Mouse (Mus musculus) forebrain, embryonic 10.5 days (tissue): ENCODE measurements at regions not wholly inside any gene's neighbourhood (a gene's known extent, or its start where the extent isn't known, plus 50 kb on each side); places are given as distances from the start of the nearest gene placed in this dataset.

ENCODE experiments used
- DNase-seq: peaks from one replicate; pipeline ENCODE4 v3.0.0-alpha.2; 2017; ENCODE audit warnings: low spot score; ENCODE audit errors: extremely low spot score
- H3K27ac ChIP-seq: fragments of 300-500 bp; sonication (generic); 2 replicates; pipeline ENCODE4 v1.5.1; 2016; ENCODE audit warnings: mild to moderate bottlenecking
- H3K27me3 ChIP-seq: fragments of 300-500 bp; sonication (generic); 2 replicates; pipeline ENCODE4 v1.6.1; 2016; ENCODE audit warnings: mild to moderate bottlenecking; ENCODE audit not compliant: poor library complexity, severe bottlenecking
- H3K36me3 ChIP-seq: fragments of 300-500 bp; sonication (generic); replicated peaks from 2 replicates; pipeline ENCODE4 v1.6.1; 2016; ENCODE audit warnings: mild to moderate bottlenecking, moderate library complexity
- H3K4me1 ChIP-seq: fragments of 300-500 bp; sonication (generic); 2 replicates; pipeline ENCODE4 v1.6.1; 2016
- H3K4me3 ChIP-seq: fragments of 300-500 bp; sonication (generic); 2 replicates; pipeline ENCODE4 v1.5.1; 2016; ENCODE audit warnings: mild to moderate bottlenecking, moderate library complexity
- H3K9me3 ChIP-seq: fragments of 300-500 bp; sonication (generic); 2 replicates; pipeline ENCODE4 v1.6.1; 2016; ENCODE audit warnings: mild to moderate bottlenecking, moderate library complexity
- WGBS: fragments of 180-500 bp; shearing (Covaris S2); methylation state at CpG from one replicate; pipeline ENCODE4 v1.1.7; 2016; 5-methylcytosine and 5-hydroxymethylcytosine counted together

- Histone ChIP-seq H3K27me3 (no peaks in the 10 kb centered on the region), H3K27ac (peak overlapping the region; percentile 40; the same call in 1 of the 2 replicates), H3K4me3 (no peak overlapping the region), H3K4me1 (peaks cover 4% of the 10 kb centered on the region; the same call in 1 of the 2 replicates), H3K36me3 (no peaks in the 10 kb centered on the region), H3K9me3 (0 out of 2 replicates have a peak, but pooled peaks cover 3% of the 10 kb centered on the region)
- no peak for DNase-seq
- 76% methylated on average over 6 of the region's 6 CpGs for WGBS
Measured at GRCm38 (mm10) chr11:31796245-31796644, 75.8 kb upstream of the Cpeb4 start.

- no peaks in the 10 kb centered on the region for H3K27me3 ChIP-seq
- H3K4me3 ChIP-seq: no peak overlapping the region
- WGBS: 87% methylated on average over 4 of the region's 4 CpGs
- H3K27ac ChIP-seq: no peak overlapping the region
- no peak for DNase-seq
- 0 out of 2 replicates have a peak, but pooled peaks cover 7% of the 10 kb centered on the region for H3K9me3 ChIP-seq
- H3K36me3 ChIP-seq: no peaks in the 10 kb centered on the region
- peaks cover 8% of the 10 kb centered on the region; the same call in 1 of the 2 replicates for H3K4me1 ChIP-seq
Measured at GRCm38 (mm10) chr11:31801575-31801974, 70.4 kb upstream of the Cpeb4 start.

- Histone ChIP-seq H3K27ac (peak overlapping the region; percentile 40), H3K9me3 (0 out of 2 replicates have a peak, but pooled peaks cover 7% of the 10 kb centered on the region), H3K4me3 (no peak overlapping the region), H3K36me3 (no peaks in the 10 kb centered on the region), H3K4me1 (peaks cover 8% of the 10 kb centered on the region; the same call in 1 of the 2 replicates), H3K27me3 (no peaks in the 10 kb centered on the region)
- DNase-seq: no peak
- WGBS: 71% methylated on average over 3 of the region's 3 CpGs
Measured at GRCm38 (mm10) chr11:31803319-31803891, 68.6 kb upstream of the Cpeb4 start.

- no peaks in the 10 kb centered on the region for H3K36me3 ChIP-seq
- H3K9me3 ChIP-seq: 0 out of 2 replicates have a peak, but pooled peaks cover 3% of the 10 kb centered on the region
- 96% methylated on average over 6 of the region's 6 CpGs for WGBS
- no peaks in the 10 kb centered on the region for H3K27me3 ChIP-seq
- H3K27ac ChIP-seq: no peak overlapping the region
- peaks cover 14% of the 10 kb centered on the region for H3K4me1 ChIP-seq
- DNase-seq: no peak
- H3K4me3 ChIP-seq: no peak overlapping the region
Measured at GRCm38 (mm10) chr11:31804518-31804917, 67.5 kb upstream of the Cpeb4 start.

GRCm38 (mm10) chr11:31807461-31808215 is 64.4 kb upstream of the Cpeb4 start:
- 0 out of 2 replicates have a peak, but pooled peaks cover 3% of the 10 kb centered on the region for H3K9me3 ChIP-seq
- H3K27ac ChIP-seq: no peak overlapping the region
- peaks cover 20% of the 10 kb centered on the region for H3K4me1 ChIP-seq
- 89% methylated on average over 8 of the region's 8 CpGs for WGBS
- no peaks in the 10 kb centered on the region for H3K27me3 ChIP-seq
- DNase-seq: no peak
- H3K4me3 ChIP-seq: no peak overlapping the region
- no peaks in the 10 kb centered on the region for H3K36me3 ChIP-seq

GRCm38 (mm10) chr11:31808216-31808838 is 63.7 kb upstream of the Cpeb4 start:
- peaks cover 20% of the 10 kb centered on the region for H3K4me1 ChIP-seq
- no peaks in the 10 kb centered on the region for H3K36me3 ChIP-seq
- no peak for DNase-seq
- no peaks in the 10 kb centered on the region for H3K27me3 ChIP-seq
- H3K4me3 ChIP-seq: no peak overlapping the region
- no peak overlapping the region; the same call in 1 of the 2 replicates for H3K27ac ChIP-seq
- H3K9me3 ChIP-seq: 0 out of 2 replicates have a peak, but pooled peaks cover 3% of the 10 kb centered on the region
- 79% methylated on average over 5 of the region's 5 CpGs for WGBS

- Histone ChIP-seq H3K36me3 (no peaks in the 10 kb centered on the region), H3K27me3 (no peaks in the 10 kb centered on the region), H3K4me3 (no peak overlapping the region), H3K27ac (peak overlapping the region; percentile 46; the same call in 1 of the 2 replicates), H3K4me1 (peaks cover 17% of the 10 kb centered on the region), H3K9me3 (0 out of 2 replicates have a peak, but pooled peaks cover under 1% of the 10 kb centered on the region)
- WGBS: 69% methylated on average over 7 of the region's 7 CpGs
- DNase-seq: no peak
Measured at GRCm38 (mm10) chr11:31810011-31810786, 61.8 kb upstream of the Cpeb4 start.

- WGBS: 79% methylated on average over 9 of the region's 9 CpGs
- Histone ChIP-seq H3K4me3 (no peak overlapping the region), H3K27me3 (no peaks in the 10 kb centered on the region), H3K36me3 (no peaks in the 10 kb centered on the region), H3K9me3 (no peaks in the 10 kb centered on the region), H3K4me1 (peaks cover 17% of the 10 kb centered on the region), H3K27ac (0 out of 2 replicates have a peak overlapping the region, but pooled peaks have one; percentile 15)
- no peak for DNase-seq
Measured at GRCm38 (mm10) chr11:31812215-31812614, 59.8 kb upstream of the Cpeb4 start.

- H3K27me3 ChIP-seq: no peaks in the 10 kb centered on the region
- no peaks in the 10 kb centered on the region for H3K36me3 ChIP-seq
- no peaks in the 10 kb centered on the region for H3K9me3 ChIP-seq
- DNase-seq: no peak
- no peak overlapping the region for H3K27ac ChIP-seq
- peaks cover 10% of the 10 kb centered on the region for H3K4me1 ChIP-seq
- H3K4me3 ChIP-seq: no peak overlapping the region
- WGBS: 85% methylated on average over 4 of the region's 4 CpGs
Measured at GRCm38 (mm10) chr11:31814616-31815015, 57.4 kb upstream of the Cpeb4 start.

GRCm38 (mm10) chr11:31815855-31816488 is 56.0 kb upstream of the Cpeb4 start:
- Histone ChIP-seq H3K4me3 (no peak overlapping the region), H3K27me3 (no peaks in the 10 kb centered on the region), H3K36me3 (no peaks in the 10 kb centered on the region), H3K27ac (no peak overlapping the region), H3K4me1 (no peaks in the 10 kb centered on the region), H3K9me3 (no peaks in the 10 kb centered on the region)
- no peak for DNase-seq
- WGBS: 85% methylated on average over 12 of the region's 12 CpGs

GRCm38 (mm10) chr11:31818032-31818431 is 54.0 kb upstream of the Cpeb4 start:
- Histone ChIP-seq H3K27me3 (no peaks in the 10 kb centered on the region), H3K27ac (no peak overlapping the region), H3K4me1 (peaks cover 12% of the 10 kb centered on the region), H3K4me3 (no peak overlapping the region), H3K36me3 (no peaks in the 10 kb centered on the region), H3K9me3 (no peaks in the 10 kb centered on the region)
- WGBS: 84% methylated on average over 7 of the region's 7 CpGs
- no peak for DNase-seq

GRCm38 (mm10) chr11:31819964-31820363 is 52.0 kb upstream of the Cpeb4 start:
- Histone ChIP-seq H3K4me1 (peaks cover 14% of the 10 kb centered on the region), H3K36me3 (no peaks in the 10 kb centered on the region), H3K4me3 (no peak overlapping the region), H3K27me3 (no peaks in the 10 kb centered on the region), H3K9me3 (no peaks in the 10 kb centered on the region), H3K27ac (no peak overlapping the region)
- DNase-seq: no peak
- 91% methylated on average over 4 of the region's 4 CpGs for WGBS
